Mouse (Mus musculus) heart, embryonic 11.5 days (tissue): ENCODE data around the gene Eddm3b. TPM values are rescaled to one million over a fixed set of nuclear protein-coding genes. Genes with fewer than 3 reads are reported as not detected.

Source experiments
- ATAC-seq: fragments of 200-750 bp; cut with Nextera tagmentation; replicated peaks from 2 replicates; pipeline ENCODE4 v1.8.0; 2017; ENCODE audit warnings: moderate library complexity; ENCODE audit not compliant: insufficient number of reproducible peaks, low FRiP score, low TSS enrichment
- H3K27ac ChIP-seq: fragments of 300-500 bp; sonication (generic); 2 replicates; pipeline ENCODE4 v1.5.1; 2014; ENCODE audit warnings: mild to moderate bottlenecking, low read depth, low read length
- H3K27me3 ChIP-seq: fragments of 300-500 bp; sonication (generic); 2 replicates; pipeline ENCODE4 v1.6.1; 2014; ENCODE audit warnings: mild to moderate bottlenecking, low read length, mixed read lengths; ENCODE audit not compliant: control insufficient read depth, insufficient read depth
- H3K36me3 ChIP-seq: fragments of 300-500 bp; sonication (generic); 2 replicates; pipeline ENCODE4 v1.6.1; 2014; ENCODE audit warnings: mild to moderate bottlenecking, low read length, moderate library complexity, mixed read lengths; ENCODE audit not compliant: control insufficient read depth, insufficient read depth
- H3K4me1 ChIP-seq: fragments of 300-500 bp; sonication (generic); 2 replicates; pipeline ENCODE4 v1.6.1; 2014; ENCODE audit warnings: low read length; ENCODE audit not compliant: control insufficient read depth, insufficient read depth
- H3K4me2 ChIP-seq: fragments of 300-500 bp; sonication (generic); 2 replicates; pipeline ENCODE4 v1.6.1; 2014; ENCODE audit warnings: mild to moderate bottlenecking, moderate library complexity
- H3K4me3 ChIP-seq: fragments of 300-500 bp; sonication (generic); 2 replicates; pipeline ENCODE4 v1.5.1; 2014; ENCODE audit warnings: low read depth, low read length
- H3K9ac ChIP-seq: fragments of 300-500 bp; sonication (generic); 2 replicates; pipeline ENCODE4 v1.6.1; 2014; ENCODE audit warnings: mild to moderate bottlenecking, low read depth, low read length, moderate library complexity
- H3K9me3 ChIP-seq: fragments of 300-500 bp; sonication (generic); replicated peaks from 2 replicates; pipeline ENCODE4 v1.6.1; 2016; ENCODE audit warnings: low read length; ENCODE audit not compliant: control insufficient read depth
- WGBS: fragments of 180-500 bp; shearing (Covaris S2); extraction: QIAGEN DNeasy Blood & Tissue Kit; methylation state at CpG from one replicate; pipeline ENCODE4 v1.1.7; 2014; ENCODE audit not compliant: insufficient replicate concordance; 5-methylcytosine and 5-hydroxymethylcytosine counted together
- polyA plus RNA-seq: library from polyadenylated mRNA; unstranded; fragments of >200 nt; fragmentation: Nextera tagmentation; extraction: Ambion mirVana; gene quantifications from 2 replicates; pipeline ENCODE4 v1.2.1, GENCODE M21; 2014

Eddm3b gene
- not detected in 2 replicates for polyA plus RNA-seq

DNA sequence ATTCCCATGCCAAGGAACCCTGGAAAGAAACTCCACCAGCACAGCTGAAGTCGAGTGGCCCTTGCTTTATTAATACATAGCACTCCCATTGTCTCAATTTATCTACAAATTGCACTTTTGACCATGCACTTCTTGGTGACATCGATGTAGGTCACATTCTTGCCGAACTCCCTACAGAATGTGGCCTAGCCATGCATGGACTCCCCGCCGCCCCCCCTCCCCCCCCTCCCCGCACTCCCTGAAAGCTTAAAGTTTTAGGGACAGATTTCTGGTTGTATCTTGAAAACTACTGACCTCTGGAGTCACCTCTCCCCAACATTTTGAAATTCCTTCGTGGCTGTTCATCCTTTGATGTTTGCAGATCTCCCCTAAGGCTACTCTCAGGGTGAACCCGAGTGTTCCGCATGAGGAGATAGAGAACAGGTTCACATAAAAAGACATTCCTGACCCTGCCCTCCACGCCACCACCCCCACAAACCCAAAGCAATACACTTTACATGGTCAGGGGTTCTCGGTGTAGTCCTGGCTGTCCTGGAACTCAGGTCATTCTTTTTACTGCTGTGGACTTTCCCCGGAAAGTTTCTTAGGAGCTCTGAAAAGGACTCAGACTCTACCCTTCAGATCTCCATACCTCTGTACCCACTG lies at the start of gene Eddm3b:
Eddm3b (plus strand) TSS at position 511 of the 645 bp plus-strand sequence.
- no peaks in the 10 kb centered on the region; the same call in 1 of the 2 replicates for H3K4me1 ChIP-seq
- no peaks in the 10 kb centered on the region for H3K27me3 ChIP-seq
- 51% methylated on average over 12 of the region's 12 CpGs for WGBS
- no peak within 1 kb of the TSS for H3K4me2 ChIP-seq
- no peak within 1 kb of the TSS for H3K27ac ChIP-seq
- ATAC-seq: no peak
- no peak within 1 kb of the TSS for H3K4me3 ChIP-seq
- H3K36me3 ChIP-seq: no peaks in the 10 kb centered on the region
- no peaks in the 10 kb centered on the region for H3K9me3 ChIP-seq
- no peak within 1 kb of the TSS for H3K9ac ChIP-seq

DNA sequence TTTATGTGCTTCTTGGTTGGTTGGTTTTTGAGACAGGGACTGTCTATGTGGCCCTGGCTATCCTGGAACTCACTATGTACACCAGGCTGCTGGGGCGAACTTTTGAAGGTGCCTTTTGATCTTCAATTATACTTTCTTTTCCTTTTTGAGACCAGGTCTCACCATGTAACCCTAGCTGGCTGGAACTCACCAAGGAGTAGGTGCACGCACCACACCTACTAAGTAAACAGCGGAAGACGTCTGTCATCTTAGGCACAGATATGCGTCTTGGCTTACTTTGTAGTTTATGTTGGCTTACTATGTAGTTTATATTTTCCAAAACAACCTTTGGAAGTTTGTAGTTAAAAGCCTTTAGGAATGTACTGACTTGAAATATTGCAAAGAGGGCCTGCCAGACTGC lies 45.3 kb upstream of the Eddm3b start:
- 86% methylated on average over 5 of the region's 5 CpGs for WGBS
- Histone ChIP-seq H3K4me3 (no peak overlapping the region), H3K4me1 (no peaks in the 10 kb centered on the region), H3K27ac (no peak overlapping the region), H3K9ac (no peak overlapping the region), H3K36me3 (no peaks in the 10 kb centered on the region), H3K27me3 (no peaks in the 10 kb centered on the region), H3K9me3 (no peaks in the 10 kb centered on the region), H3K4me2 (no peak overlapping the region)
- no peak for ATAC-seq

DNA sequence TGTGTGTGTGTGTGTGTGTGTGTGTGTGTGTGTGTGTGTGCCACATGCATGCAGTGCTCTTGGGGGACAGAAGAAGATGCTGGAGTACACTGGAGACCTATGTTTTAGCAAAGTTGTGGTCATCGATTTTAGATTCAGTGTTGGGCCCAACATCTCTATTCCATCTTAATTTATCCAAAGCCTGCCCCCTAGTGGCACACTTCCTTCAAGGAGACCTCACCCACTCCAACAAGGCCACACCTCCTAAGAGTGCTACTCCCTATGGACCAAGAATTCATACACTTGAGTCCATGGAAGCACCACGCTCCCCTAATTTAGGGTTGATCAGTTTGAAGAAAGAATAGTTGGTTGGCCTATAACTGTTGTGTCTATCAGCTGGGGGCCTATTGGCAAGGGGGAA lies 44.6 kb upstream of the Eddm3b start:
- 80% methylated on average over 2 of the region's 2 CpGs for WGBS
- no peaks in the 10 kb centered on the region for H3K4me1 ChIP-seq
- no peaks in the 10 kb centered on the region for H3K27me3 ChIP-seq
- H3K27ac ChIP-seq: no peak overlapping the region
- H3K4me3 ChIP-seq: no peak overlapping the region
- H3K9me3 ChIP-seq: no peaks in the 10 kb centered on the region
- ATAC-seq: no peak
- H3K36me3 ChIP-seq: no peaks in the 10 kb centered on the region
- H3K4me2 ChIP-seq: no peak overlapping the region
- no peak overlapping the region for H3K9ac ChIP-seq

DNA sequence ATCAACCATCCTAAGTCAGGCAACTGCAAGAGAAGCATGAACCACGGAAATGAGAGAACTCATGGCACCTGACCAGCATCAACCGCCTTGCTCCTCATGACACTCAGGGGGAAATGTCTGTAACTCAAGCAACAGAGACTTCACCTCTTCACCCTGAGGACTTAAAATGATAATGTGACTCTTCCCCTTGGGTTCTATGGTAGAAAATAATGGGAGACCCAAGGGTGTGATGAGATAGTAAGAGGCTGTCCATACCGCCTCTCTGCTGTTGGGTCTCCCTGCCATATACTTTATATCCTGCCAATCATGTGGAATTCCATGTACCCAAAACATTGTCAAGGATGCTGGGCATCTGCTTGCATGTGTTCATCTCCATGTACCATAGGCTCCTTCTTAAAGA lies 39.9 kb upstream of the Eddm3b start, which contains the start of gene Olfr750:
Olfr750 (minus strand) TSS at position 101 of the 400 bp plus-strand sequence.
- Histone ChIP-seq H3K36me3 (no peaks in the 10 kb centered on the region), H3K4me2 (no peak within 1 kb of the TSS), H3K27me3 (no peaks in the 10 kb centered on the region), H3K4me1 (no peaks in the 10 kb centered on the region), H3K4me3 (no peak within 1 kb of the TSS), H3K27ac (no peak within 1 kb of the TSS), H3K9ac (no peak within 1 kb of the TSS), H3K9me3 (no peaks in the 10 kb centered on the region)
- 73% methylated on average over 3 of the region's 3 CpGs for WGBS
- ATAC-seq: no peak

DNA sequence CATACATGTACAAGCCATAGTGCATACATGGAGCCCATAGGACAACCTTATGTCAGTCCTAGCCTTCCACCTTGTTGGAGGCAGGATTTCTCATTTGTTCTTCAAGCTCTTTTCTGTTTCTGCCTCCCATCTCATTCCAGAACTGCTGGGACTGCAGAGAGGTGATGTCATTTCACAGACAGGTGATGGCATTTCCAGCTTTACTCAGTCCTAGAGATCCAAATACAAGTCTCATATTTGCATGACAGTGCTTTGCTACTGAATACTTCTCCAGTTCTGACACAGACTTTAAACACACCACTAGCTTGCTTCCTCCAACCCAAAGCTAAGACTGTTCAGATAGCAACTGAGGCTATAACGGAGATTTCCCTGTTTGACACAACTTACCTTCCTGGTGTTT lies 35.0 kb upstream of the Eddm3b start:
- 81% methylated on average over 1 of the region's 1 CpGs for WGBS
- H3K27me3 ChIP-seq: no peaks in the 10 kb centered on the region
- H3K9ac ChIP-seq: no peak overlapping the region
- no peak overlapping the region for H3K4me3 ChIP-seq
- H3K36me3 ChIP-seq: no peaks in the 10 kb centered on the region
- peaks cover 2% of the 10 kb centered on the region; the same call in 1 of the 2 replicates for H3K4me1 ChIP-seq
- H3K4me2 ChIP-seq: no peak overlapping the region
- no peak for ATAC-seq
- no peaks in the 10 kb centered on the region for H3K9me3 ChIP-seq
- H3K27ac ChIP-seq: no peak overlapping the region

DNA sequence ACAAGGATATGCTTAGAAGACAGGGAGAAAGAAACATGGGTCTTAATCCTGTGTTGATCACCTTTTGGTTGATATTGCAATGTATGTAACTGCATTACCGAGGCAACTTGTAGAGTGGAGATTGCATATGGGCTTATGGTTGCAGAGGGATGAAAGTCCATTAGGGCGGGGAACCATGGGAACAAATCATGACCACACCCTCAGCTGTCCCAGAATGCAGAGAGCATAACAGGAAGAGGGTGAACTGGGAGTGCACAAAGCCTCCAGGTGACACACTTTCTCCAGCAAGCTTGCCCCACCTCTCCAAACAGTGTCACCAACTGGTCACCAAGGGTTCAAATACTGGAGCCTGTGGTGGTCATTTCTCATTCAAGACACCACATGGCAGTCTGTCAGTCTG lies 33.2 kb upstream of the Eddm3b start:
- no peaks in the 10 kb centered on the region for H3K36me3 ChIP-seq
- 76% methylated on average over 2 of the region's 2 CpGs for WGBS
- H3K27ac ChIP-seq: no peak overlapping the region
- no peaks in the 10 kb centered on the region for H3K9me3 ChIP-seq
- peaks cover 2% of the 10 kb centered on the region; the same call in 1 of the 2 replicates for H3K4me1 ChIP-seq
- no peak overlapping the region for H3K9ac ChIP-seq
- no peak for ATAC-seq
- no peak overlapping the region for H3K4me3 ChIP-seq
- H3K27me3 ChIP-seq: no peaks in the 10 kb centered on the region
- H3K4me2 ChIP-seq: no peak overlapping the region

DNA sequence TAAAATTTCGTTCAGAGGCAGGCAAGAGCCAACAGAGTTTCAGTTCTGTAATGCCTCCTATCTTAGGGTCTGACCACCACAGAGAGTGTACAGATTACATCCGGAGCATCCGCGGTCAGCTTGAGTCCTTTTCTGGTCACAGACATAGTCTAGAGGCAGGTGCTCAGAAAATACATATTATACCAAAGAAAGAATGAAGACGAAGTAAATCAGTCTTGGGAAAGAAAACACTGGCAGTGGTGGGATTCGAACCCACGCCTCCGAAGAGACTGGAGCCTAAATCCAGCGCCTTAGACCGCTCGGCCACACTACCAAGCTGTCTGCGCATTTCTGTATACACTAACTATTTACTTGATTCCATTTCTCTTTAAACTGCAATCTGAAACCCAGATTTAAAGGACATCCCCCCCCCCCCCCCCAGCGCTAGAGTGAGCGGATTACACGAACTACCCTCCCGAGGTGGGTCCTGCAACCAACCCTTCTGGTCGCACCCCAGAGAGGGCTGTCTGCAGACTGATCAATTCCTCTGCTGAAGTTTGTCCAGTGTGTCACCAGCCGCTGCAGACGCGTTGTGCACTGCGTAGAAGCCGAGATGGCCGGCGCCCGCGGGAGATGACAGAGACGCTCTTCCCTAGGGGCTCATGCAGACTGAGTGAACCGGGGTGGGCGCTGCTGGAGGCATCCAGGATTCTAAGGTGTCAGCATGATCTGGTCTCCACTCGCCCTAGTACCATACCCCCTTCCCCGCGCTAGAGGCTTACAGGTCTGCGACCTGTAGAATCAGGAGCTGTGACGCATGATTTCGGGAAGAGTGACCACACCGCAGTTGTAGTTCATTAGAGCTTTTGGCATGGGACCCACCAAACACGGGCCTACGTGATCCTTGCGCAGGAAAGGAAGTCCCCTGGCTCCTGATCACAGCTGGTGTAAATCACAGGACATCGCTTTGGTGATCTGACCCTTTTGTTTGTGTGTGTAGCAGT lies 31.3 kb upstream of the Eddm3b start:
- WGBS: 3% methylated on average over 40 of the region's 40 CpGs
- no peaks in the 10 kb centered on the region for H3K36me3 ChIP-seq
- peak overlapping the region; percentile 66 for H3K4me3 ChIP-seq
- no peaks in the 10 kb centered on the region for H3K9me3 ChIP-seq
- H3K4me2 ChIP-seq: peak overlapping the region; percentile 88
- ATAC-seq: peak; percentile 52
- peak overlapping the region; percentile 15; the same call in 1 of the 2 replicates for H3K27ac ChIP-seq
- H3K27me3 ChIP-seq: no peaks in the 10 kb centered on the region
- peak overlapping the region; percentile 74 for H3K9ac ChIP-seq
- H3K4me1 ChIP-seq: peaks cover 2% of the 10 kb centered on the region; the same call in 1 of the 2 replicates

DNA sequence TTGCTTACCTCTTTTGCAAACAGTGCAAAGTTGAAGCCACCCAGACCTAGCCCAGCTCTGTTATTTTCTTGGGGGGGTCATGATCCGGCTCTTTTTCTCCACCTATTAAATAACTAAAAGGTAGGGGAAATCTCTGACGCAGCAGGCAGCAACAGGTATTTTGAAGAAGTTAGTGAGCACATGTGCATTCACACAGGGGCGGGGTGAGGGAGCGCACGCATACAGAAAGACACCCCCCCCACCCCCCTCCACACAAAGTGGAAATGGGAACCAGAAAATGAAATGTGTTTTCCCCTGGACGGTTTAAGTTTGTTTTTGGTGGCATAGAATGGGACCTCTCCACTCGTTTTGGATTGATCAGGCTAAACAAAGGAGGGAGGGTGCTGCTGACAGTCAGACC lies 30.4 kb upstream of the Eddm3b start:
- 14% methylated on average over 7 of the region's 7 CpGs for WGBS
- H3K4me2 ChIP-seq: peak overlapping the region; percentile 88
- no peak for ATAC-seq
- peaks cover 2% of the 10 kb centered on the region; the same call in 1 of the 2 replicates for H3K4me1 ChIP-seq
- peak overlapping the region; percentile 66 for H3K4me3 ChIP-seq
- H3K9ac ChIP-seq: 0 out of 2 replicates have a peak overlapping the region, but pooled peaks have one; percentile 74
- H3K27ac ChIP-seq: no peak overlapping the region
- no peaks in the 10 kb centered on the region for H3K27me3 ChIP-seq
- H3K9me3 ChIP-seq: no peaks in the 10 kb centered on the region
- H3K36me3 ChIP-seq: no peaks in the 10 kb centered on the region
